Mouse (Mus musculus) erythroblast, adult 5-6 weeks (primary cell): ENCODE data around the gene Rpl19. TPM values are rescaled to one million over a fixed set of nuclear protein-coding genes. Genes with fewer than 3 reads are reported as not detected.

Experiments
- ATAC-seq: replicated peaks from 2 replicates; pipeline ENCODE4 v1.8.0; 2016; ENCODE audit warnings: moderate number of reproducible peaks, mild to moderate bottlenecking, moderate TSS enrichment, inconsistent platforms; ENCODE audit not compliant: poor library complexity, low FRiP score, severe bottlenecking
- total RNA-seq, 2 experiments: library from RNA; stranded (forward) in 1 of 2; stranded (reverse) in 1 of 2; fragments of 150-400 nt in 1 of 2; fragments of 200-764, 138-1000 nt in 1 of 2; gene quantifications; 2 replicates each; pipeline versions ENCODE4 v1.2.3 to v1.2.4; 2015 to 2017; ENCODE audit warnings: low replicate concordance in 2 of 2

Rpl19 gene
- total RNA-seq, 2 experiments from 2014 or later: 332 to 899 TPM

DNA sequence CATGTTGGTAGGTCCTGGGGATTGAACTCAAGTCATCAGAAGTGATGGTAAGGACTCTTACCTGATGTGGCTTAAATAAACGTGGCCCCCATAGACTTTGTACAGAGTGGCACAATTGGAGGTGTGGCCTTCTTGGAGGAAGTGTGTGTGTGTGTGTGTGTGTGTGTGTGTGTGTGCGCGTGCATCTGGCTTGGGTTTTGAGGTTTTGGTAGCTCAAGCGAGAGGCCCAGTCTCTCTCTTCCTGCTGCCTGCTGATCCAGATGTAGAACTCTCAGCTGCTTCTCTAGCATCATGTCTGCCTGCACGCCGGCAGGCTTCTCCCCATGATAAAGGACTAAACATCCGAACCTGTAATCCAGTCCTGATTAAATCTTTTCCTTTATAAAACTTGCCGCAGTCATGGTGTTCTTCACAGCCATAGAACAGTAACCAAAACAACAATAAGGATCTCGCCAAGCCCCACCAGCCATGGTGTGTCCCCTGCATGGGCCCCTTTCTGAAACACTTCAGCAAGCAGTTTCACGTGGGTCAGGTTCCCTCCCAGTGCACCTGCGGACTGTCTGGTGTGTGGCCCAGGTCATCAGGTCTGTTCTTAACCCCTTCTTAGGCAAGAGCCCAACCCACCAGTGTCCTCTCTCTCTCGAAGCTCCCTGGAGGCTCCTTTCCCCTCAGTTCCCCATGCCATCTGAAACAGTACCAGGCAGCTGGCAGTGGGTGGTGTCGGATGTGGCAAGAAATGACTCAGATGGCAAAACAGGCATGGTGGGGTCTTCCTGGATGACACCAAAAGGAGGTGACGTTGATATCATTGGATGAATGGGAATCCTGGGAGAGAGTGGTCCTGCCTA lies 23.4 kb downstream of the Rpl19 start:
- no peak for ATAC-seq

DNA sequence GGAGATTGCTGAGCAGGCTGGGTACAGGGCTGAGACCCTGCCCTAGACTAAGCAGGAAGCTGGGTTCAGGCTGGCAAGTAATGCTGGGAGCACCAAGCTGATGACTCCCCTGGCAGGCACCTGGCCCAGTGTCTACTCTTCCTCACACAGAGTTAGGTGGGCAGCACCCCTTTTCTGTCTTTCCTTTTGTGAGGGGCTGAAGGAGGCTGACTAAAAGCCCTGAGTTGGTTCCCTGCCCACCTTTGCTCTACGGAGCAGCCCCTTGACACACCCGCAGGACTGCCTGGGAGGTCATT lies 24.0 kb downstream of the Rpl19 start:
- ATAC-seq: no peak

DNA sequence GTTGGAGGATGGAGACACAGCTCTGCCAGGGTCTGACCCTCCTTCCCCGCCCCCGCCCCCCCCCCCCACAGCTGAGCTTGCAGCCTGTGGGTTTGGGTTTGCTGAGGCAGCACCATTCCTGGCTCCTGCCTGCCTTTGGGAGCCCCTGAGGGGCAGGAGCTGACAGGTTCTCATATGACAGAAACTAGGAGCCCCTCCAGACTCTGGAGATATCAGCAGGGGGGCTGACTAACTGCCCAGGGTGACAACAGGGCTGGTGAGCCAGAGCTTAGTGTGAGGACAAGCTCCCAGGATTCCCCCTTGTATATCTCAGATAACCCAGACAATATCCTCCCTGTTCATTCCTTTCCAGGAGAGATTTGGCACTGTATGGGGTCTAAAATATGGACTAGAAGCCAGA lies 24.4 kb downstream of the Rpl19 start:
- ATAC-seq: no peak

DNA sequence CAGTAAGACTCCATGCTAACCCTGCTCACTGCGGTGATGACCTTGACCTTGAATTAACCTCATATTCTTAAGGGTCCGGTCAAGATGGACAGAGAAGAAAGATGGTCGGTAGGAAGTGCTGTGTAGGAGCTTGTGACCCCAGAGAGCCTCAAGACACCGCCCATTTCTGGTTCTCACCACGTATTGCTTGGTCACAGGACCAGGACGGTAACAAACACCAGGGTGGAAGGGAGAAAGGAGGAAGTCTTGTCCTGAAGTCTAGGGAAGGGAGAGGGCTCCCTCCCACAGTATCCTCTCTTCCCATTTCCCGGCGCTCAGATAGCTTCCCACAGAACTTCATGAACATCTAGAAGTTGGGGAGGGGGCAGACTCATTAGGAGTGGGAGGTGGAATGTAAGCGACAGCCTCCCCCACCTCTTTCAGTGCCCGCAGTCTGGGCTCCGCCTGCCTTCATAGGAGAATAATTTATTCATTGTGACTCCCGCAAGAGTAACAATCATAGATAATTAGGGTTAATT lies 25.2 kb downstream of the Rpl19 start:
- ATAC-seq: no peak

DNA sequence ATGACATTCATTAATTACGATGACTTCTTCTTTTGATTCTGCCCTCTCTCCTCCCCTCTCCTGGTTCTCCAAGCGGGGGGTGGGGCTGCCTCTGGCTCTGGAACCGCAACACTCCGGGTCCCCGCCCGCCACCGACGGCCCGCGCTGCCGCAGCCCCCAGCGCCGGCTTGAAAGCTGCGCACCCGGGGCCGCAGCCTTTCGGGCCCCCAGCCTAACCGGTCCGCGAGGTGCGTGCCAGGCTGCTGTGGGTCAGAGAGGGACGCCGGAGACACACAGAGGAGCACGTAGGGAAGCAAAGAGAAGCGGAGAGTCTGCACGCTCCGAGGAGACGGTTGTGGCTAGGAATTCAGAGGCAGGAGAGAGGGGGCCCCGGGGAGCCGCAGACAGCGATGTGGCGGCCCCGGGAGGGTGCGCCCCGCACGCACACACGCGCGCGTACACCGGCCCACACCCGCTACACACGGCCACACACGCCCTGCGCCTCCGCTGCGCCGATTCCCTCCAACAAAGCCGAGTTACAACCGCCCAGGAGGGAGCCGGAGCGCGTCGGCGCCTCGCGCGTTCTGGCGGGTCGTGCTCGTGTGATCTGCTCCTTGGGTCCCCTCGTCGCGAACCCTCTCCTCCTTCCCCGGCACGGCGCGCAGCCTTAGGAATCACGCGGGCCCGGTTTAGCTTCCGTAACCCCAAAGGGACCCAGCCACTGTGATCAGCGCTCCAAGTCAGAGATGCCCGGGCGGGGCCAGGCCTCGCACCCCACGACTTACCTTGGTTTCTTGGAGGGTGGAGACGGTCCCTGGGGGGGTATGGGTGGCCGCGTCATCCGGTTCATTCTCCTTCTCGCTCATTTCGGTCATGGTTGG lies 25.8 kb downstream of the Rpl19 start:
- no peak for ATAC-seq

DNA sequence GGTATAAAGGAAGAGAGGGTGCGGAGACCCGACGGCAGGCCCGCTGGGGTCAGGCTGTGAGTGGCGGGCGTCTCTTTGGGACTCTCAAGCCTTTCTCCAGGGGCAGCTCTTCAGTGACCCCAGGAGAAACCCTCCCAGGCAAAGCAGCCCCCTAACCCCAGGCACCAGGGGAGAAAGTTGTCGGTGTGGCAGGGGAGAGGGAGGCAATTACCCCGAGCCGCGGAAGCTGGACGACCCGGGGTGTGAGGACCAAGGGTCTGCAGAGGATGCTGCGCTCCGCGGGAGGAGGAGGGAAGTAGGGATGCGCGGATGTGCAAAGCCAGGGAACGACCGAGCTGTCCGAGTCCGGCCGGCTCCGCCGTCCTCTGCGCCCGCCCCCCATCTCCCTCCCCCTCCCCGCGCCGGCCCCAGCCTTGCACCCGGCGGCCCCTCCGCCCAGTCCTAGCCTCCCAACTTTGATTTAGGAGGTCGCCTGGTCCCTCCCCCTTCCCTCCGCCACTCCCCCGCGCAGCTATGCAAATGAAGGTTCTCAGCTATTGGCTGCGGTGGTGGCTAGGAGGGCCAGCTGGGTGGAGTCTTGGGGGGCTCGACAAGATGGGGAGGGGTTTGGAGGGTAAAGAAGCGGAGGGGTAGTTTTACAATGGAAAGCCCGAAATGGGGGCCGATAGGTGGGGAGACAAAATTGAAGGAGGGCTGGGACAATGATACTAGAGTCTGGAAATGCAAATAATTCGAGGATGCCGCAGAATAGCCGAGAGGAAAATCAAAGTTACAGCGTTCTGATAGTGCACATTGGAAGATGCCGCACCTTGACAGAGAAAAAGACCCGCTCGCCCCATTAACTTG lies 26.7 kb downstream of the Rpl19 start, which contains the start of gene Stac2:
Gene Stac2 (minus strand): TSS at position 474 of the 846 bp plus-strand sequence.
- no peak for ATAC-seq

DNA sequence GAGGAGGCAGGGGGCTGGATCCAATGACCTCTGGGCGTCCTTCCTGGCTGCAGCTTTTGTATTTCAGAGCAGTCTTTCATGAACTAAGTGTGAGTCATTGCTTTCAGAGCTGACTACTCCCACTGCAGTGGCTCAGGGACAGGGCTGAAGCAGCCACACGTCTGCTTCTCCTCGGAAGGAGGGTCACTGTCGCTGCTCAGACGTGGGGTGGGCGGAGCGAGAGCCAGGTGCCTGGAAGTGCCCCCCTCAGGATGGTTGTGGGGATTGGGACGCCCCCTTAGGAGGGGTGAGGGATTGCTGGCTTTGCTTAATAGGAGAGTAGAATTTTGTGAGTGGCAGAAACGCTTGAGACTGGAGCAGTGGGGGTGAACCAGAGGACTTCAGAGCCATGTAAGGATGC lies 31.0 kb downstream of the Rpl19 start:
- no peak for ATAC-seq

DNA sequence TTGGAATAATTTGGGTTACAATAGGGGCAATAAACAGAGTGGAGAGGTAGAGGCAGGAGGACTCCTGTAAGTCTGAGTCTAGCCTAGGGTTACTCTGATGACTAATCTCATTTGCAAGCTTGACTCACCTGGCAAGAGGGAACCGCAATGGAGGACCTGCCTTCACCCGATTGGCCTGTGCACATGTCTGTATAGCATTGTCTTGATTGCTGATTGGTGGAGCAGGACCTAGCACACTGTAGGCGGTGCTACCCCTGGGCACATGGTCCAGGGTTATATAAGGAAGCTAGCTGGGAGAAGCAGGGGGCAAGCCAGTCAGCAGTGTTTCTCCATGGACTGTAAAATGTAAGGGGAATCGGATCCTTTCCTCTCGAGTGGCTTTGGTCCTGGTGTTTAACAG lies 31.5 kb downstream of the Rpl19 start:
- ATAC-seq: no peak

DNA sequence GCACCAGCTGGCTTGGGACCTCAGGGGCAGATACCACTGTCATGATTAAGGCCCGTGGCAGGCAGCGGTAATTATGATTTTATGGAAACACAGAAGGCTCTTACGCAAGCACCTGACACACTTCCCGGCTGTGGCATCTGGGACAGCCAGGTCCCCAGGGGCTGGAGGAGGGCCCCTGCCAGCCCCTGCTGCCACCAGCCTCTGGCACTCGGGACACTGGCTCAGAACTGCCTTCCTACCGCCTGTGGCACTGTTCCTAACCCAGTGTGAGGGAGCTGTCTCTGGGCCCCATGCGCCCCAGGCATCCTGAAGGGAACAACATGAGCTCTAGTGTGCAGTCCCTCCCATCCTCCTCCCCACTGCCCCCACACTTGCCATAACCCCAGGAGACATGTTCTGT lies 33.2 kb downstream of the Rpl19 start:
- no peak for ATAC-seq

DNA sequence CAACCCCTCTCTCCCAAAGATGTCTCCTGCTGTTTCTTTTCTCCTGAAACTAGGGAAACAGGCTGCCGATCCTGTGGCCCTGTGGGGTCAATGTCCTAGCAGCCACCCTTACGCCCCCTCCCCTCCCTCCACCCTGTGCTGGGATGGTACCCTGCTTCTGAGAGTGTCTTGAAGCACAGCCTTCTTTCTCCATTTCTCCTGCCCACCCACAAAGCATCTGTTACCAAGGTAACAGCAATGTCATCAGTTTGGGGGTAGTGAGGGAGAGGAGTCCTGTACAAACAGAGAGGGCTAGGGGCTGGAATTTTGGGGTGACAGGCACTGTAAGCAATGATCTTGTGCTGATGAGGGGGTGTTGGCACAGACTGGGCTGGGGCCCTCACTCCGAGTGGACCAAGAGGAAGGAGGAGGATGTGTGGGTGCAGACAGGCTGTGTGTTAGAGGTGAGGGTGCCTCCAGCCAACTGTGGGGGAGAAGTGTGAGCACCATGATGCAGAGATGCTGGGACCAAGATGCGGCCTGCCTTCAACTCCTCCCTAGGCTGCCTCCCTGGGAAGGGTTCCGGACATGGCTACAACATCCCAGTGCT lies 33.7 kb downstream of the Rpl19 start:
- peak; percentile 20; the same call in 1 of the 2 replicates for ATAC-seq

DNA sequence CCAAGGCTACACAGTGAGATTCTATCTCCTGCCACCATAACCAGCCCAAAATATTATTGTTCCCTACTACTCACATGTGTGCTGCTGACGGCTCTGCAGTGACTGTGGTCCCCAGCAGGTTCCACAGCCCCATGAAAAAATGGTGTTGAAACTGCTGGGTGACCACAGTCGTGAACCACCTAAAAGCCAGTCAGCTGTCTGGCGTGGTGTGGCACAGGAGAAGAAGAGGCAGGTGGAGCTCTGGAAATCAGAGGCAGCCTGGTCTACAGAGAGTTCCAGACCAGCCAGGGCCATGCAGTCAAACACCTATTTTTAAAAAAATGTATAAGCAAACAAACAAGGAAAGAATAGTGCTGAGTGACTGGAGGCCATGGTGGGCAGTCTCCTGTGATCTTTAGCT lies 34.9 kb downstream of the Rpl19 start:
- no peak for ATAC-seq

DNA sequence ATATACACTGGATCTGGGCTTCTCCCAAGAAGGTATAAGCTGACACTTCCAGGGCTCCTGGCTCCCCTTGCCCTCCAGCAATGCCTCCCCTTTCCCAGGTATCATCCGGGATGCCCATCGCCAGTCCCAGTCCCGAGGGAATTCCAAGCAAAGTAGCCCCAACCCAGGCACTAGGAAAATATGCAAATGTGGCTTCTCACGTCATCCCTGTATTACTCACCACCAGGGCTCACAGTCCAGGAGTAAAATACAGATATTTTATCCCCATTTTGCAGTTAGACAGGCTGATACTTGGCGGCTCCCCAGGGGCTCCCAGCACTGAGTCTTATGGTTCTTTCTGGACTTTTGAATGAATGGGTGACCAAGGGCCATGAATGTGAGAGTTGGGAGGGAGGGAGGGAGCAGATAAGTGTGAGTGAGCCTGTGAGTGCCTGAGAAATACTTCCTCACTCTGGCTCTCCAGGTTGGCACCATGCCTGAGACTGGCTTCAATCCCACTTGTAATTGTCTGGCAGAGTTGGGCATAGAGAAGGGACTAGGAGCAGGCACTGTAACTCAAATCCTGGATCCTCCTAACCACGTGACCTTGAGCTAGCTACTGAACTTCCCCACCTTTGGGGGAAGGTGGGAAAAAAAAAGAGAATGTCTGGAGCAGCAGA lies 35.5 kb downstream of the Rpl19 start:
- no peak for ATAC-seq

DNA sequence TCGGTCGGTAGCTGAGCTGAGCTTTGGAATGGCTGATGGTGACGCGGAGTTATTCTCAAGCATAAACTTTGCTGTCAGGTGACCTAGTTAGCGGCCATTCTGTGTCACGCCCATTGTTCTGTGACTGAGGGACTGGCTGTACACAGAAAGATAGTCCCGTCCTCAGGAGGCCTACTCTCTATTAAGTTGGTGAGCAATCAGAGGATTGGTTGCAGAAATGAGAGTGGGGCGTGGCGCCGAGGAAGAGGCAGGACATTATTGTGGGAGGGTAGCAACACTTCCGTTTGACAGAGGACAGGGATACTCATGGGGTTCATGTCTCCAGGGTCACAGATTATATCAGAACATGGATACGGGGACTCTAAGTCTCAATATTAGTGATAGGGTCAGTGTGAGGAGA lies 39.7 kb downstream of the Rpl19 start:
- ATAC-seq: no peak

DNA sequence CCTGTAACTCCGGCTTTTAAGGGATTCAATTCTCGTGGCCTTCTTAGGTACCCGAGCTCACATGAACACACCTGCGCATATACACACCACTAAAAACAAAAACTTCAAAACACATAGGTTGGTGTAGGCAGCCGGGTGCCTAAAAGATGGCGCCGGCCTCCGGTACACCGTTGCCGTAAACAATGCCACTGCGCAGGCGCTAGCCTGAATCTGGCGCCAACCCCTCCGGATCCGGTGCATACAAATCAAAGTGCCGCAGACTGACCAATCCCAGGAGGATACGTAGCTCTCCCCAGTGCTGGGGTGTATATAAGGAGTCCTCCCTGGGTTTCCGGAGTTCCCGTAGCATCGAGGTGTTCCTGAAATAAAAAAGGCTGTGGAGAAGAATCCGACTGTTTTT lies 40.7 kb downstream of the Rpl19 start:
- ATAC-seq: no peak

DNA sequence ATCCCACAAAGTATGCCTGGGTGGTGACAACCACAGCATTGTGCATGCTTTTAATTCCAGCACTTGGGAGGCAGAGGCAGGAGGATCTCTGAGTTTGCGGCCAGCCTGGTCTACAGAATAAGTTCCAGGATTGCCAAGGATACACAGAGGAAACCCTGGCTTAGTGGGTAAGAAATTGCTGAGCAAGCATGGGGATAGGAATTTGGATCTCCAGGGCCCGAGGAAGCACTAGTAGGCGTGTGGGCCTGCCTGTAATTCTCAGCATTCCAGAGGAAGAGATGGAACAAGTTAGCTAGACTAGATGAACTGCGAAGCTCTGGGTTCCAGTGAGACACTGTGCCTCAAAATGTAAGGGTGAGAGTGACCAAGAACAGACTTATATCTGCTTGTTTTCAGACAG lies 46.9 kb downstream of the Rpl19 start:
- ATAC-seq: no peak

DNA sequence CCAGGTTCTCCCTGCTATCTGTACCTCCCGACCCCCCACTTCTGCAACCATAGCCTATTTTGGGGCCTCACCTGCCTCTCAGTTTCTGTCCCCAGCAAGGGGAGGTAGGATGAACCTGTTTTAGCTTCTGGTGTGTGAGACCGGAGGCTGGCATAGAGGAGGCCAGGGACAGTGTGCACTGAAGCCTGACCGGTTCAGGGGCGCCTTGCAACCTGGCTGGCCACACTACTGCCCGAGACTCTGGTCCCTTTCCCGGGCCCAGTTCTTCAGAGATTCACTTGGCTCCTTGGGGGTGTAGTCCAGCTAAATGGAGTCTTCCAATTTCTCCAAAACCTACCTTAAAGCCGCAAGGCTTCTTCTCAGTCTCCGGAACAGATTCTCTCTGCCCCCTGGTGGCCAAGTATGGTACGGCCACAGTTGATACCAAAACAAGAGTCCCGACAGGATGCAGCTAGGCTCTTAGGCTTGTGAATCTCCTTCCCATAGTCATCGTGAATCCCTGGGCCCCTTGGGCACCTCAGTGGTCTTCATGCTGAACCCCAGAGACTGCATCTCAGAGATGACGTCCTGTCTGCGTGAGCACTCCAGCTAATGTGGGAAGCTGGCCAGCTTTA lies 48.8 kb downstream of the Rpl19 start:
- ATAC-seq: peak; percentile 93

DNA sequence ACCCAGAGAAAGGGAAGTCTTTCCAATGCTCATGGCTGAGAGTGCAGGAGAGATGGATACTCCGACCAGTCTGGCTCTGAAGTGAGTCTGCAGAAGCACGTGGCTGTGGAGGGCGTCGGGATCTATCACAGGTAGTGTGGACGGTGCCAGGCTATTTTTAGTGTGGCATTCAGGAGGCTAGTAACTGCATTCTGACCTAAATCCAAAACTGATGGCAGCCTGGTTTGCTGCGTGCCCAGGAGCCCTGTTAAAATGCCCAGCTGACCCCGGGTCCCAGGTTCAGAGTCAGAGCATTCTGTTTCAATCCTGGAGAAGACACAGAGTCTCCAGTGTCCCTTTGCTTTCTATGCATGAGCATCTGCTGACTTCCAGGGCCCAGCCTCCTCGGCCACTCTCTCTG lies 50.6 kb downstream of the Rpl19 start:
- ATAC-seq: no peak
